Mouse (Mus musculus): ENCODE data around the gene Zfp53. TPM values are rescaled to one million over a fixed set of nuclear protein-coding genes. Genes with fewer than 3 reads are reported as not detected.
A peak's percentile ranks its signal among the peaks of the same experiment; 100 is the strongest.

Gene Zfp53
- polyA plus RNA-seq, 1 experiment from 2014 or later = 9.5 TPM

- WGBS = 20% methylated on average over 8 of the region's 8 CpGs
- Histone ChIP-seq H3K4me3 (replicated peaks) (peak overlapping the region; percentile 74), H3K4me2 (replicated peaks) (peak overlapping the region; percentile 67), H3K36me3 (0 out of 2 replicates have a peak, but pooled peaks cover 2% of the 10 kb centered on the region), H3K9ac (replicated peaks) (peak overlapping the region; percentile 81), H3K27me3 (no peaks in the 10 kb centered on the region), H3K27ac (no peak overlapping the region), H3K9me3 (no peaks in the 10 kb centered on the region), H3K4me1 (replicated peaks) (peaks cover 13% of the 10 kb centered on the region)
- ATAC-seq = no peak
These were observed 753 bp downstream of the Zfp53 start for GRCm38 (mm10) chr17:21489500-21490001.

GRCm38 (mm10) chr17:21501365-21501764 lies 12.6 kb downstream of the Zfp53 start:
- ATAC-seq = no peak
- Histone ChIP-seq H3K4me2 (replicated peaks) (no peak overlapping the region), H3K27ac (no peak overlapping the region), H3K4me3 (replicated peaks) (no peak overlapping the region), H3K9ac (replicated peaks) (no peak overlapping the region), H3K4me1 (replicated peaks) (no peaks in the 10 kb centered on the region), H3K27me3 (no peaks in the 10 kb centered on the region), H3K9me3 (no peaks in the 10 kb centered on the region), H3K36me3 (peaks cover 17% of the 10 kb centered on the region)
- 83% methylated on average over 1 of the region's 1 CpGs for WGBS

DNA sequence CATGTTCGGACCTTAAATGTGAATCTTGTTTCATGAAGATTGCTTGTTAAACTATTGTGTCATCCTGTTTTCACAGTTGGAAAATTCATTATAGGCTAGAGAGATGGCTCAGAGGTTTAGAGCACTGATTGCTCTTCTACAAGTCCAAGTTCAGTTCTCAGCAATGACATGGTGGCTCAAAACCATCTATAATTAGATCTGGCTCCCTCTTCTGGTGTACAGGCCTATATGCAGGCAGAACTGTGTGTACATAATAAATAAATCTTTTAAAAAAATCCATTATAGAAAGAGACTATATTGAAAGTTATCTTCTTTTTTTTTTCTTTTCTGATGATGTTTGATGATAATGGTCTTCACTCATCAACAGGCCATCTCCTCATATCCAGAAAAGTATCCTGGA lies 15.7 kb downstream of the Zfp53 start:
- 98% methylated on average over 1 of the region's 1 CpGs for WGBS
- ATAC-seq = no peak

GRCm38 (mm10) chr17:21506258-21506657 lies 17.5 kb downstream of the Zfp53 start:
- WGBS = over 99% methylated on average over 3 of the region's 3 CpGs

More for the DNA sequence above, 15.7 kb downstream of the Zfp53 start:
- no peaks in the 10 kb centered on the region for H3K4me1 ChIP-seq (replicated peaks)
- peaks cover 32% of the 10 kb centered on the region for H3K36me3 ChIP-seq
- H3K4me2 ChIP-seq (replicated peaks) = no peak overlapping the region
- no peak overlapping the region for H3K9ac ChIP-seq (replicated peaks)
- no peak overlapping the region for H3K4me3 ChIP-seq (replicated peaks)
- no peak overlapping the region for H3K27ac ChIP-seq
- no peaks in the 10 kb centered on the region for H3K27me3 ChIP-seq
- H3K9me3 ChIP-seq = no peaks in the 10 kb centered on the region

GRCm38 (mm10) chr17:21509756-21510155 lies 21.0 kb downstream of the Zfp53 start:
- Histone ChIP-seq H3K36me3 (peaks cover 39% of the 10 kb centered on the region), H3K9me3 (no peaks in the 10 kb centered on the region), H3K9ac (replicated peaks) (no peak overlapping the region), H3K27me3 (no peaks in the 10 kb centered on the region), H3K4me1 (replicated peaks) (no peaks in the 10 kb centered on the region), H3K27ac (no peak overlapping the region), H3K4me2 (replicated peaks) (no peak overlapping the region), H3K4me3 (replicated peaks) (no peak overlapping the region)
- ATAC-seq = no peak

More at GRCm38 (mm10) chr17:21506258-21506657, 17.5 kb downstream of the Zfp53 start:
- H3K27ac ChIP-seq = no peak overlapping the region
- H3K36me3 ChIP-seq = peaks cover 34% of the 10 kb centered on the region
- H3K4me2 ChIP-seq (replicated peaks) = no peak overlapping the region
- no peaks in the 10 kb centered on the region for H3K4me1 ChIP-seq (replicated peaks)
- H3K4me3 ChIP-seq (replicated peaks) = no peak overlapping the region
- no peak overlapping the region for H3K9ac ChIP-seq (replicated peaks)
- ATAC-seq = no peak
- no peaks in the 10 kb centered on the region for H3K9me3 ChIP-seq
- H3K27me3 ChIP-seq = no peaks in the 10 kb centered on the region

DNA sequence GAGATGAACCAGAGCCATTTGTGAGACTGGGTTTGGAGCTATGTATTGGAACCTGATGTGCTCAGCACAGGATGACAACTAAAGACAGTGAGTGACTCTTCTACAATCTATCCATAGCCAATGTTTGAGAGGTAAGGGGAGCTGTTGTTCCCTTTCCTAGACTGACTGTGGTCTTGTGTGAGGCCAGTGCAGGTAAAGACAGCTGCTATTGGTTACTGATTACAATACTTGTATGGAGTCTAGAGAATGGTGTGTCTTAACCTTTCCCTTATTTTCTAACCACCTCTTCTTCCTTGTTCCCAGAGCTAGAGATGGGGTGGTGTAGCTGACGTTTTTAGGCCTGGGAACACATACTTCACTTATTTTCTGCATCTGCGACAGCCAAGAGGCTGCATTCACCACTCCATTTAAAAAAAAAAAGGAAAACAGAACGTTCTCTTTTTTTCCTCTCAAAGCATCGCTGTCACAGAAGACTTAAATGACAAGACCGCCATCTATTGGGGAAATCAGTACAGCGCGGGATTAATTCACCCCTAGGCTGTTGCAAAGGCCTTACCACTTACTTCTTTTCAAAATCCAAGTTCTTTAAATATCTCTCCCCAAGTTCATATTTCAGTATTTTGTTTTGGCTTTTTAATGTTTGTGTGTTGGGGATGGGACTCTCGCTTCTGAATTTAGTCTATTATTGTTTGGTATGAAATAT lies 26.8 kb downstream of the Zfp53 start:
- peak overlapping the region; percentile 79 for H3K4me2 ChIP-seq (replicated peaks)
- peaks cover 8% of the 10 kb centered on the region; the same call in 1 of the 2 replicates for H3K36me3 ChIP-seq
- peak; percentile 55 for ATAC-seq
- peaks cover 12% of the 10 kb centered on the region for H3K4me1 ChIP-seq (replicated peaks)
- H3K9me3 ChIP-seq = no peaks in the 10 kb centered on the region
- no peaks in the 10 kb centered on the region for H3K27me3 ChIP-seq
- H3K9ac ChIP-seq (replicated peaks) = peak overlapping the region; percentile 57
- peak overlapping the region; percentile 60 for H3K4me3 ChIP-seq (replicated peaks)
- 2% methylated on average over 8 of the region's 8 CpGs for WGBS
- H3K27ac ChIP-seq = peak overlapping the region; percentile 58

- H3K36me3 ChIP-seq = 0 out of 2 replicates have a peak, but pooled peaks cover 5% of the 10 kb centered on the region
- peaks cover 12% of the 10 kb centered on the region for H3K4me1 ChIP-seq (replicated peaks)
- peak overlapping the region; percentile 79 for H3K4me2 ChIP-seq (replicated peaks)
- peak overlapping the region; percentile 60 for H3K4me3 ChIP-seq (replicated peaks)
- H3K9me3 ChIP-seq = no peaks in the 10 kb centered on the region
- peak overlapping the region; percentile 56 for H3K9ac ChIP-seq (replicated peaks)
- H3K27ac ChIP-seq = peak overlapping the region; percentile 81
- under 1% methylated on average over 37 of the region's 37 CpGs for WGBS
- no peaks in the 10 kb centered on the region for H3K27me3 ChIP-seq
- peak; percentile 92 for ATAC-seq
These were observed 27.7 kb downstream of the Zfp53 start for GRCm38 (mm10) chr17:21516201-21517129.

DNA sequence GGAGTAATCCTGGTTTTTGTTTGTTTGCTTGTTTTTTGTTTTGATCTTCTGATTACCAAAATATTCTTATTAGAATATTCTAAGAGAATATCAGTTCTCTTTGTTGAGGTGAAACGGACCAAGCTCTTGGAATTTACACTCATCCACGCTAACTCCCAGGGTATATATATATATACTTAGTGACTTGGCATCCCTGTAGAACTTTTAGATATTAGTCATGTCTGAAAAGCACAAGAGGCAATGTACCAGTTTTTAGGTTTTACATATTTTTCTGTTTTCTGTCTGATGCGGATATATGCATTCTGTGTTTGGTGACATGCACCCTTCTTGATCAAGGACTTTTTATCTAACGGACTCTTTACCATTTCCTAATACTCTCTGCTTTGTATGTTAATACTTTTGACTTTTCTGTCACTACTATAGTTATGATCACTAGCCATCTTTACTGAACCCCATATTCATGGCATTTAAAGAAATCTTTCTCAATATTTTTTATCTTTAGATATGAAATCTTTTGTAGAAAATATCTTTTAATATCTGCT lies 28.4 kb downstream of the Zfp53 start:
- peaks cover 12% of the 10 kb centered on the region for H3K4me1 ChIP-seq (replicated peaks)

GRCm38 (mm10) chr17:21526270-21526669 lies 37.5 kb downstream of the Zfp53 start:
- ATAC-seq = no peak
- Histone ChIP-seq H3K4me1 (replicated peaks) (0 out of 2 replicates have a peak, but pooled peaks cover 5% of the 10 kb centered on the region), H3K9me3 (no peaks in the 10 kb centered on the region), H3K4me3 (replicated peaks) (no peak overlapping the region), H3K4me2 (replicated peaks) (no peak overlapping the region), H3K27me3 (no peaks in the 10 kb centered on the region), H3K9ac (replicated peaks) (no peak overlapping the region), H3K36me3 (no peaks in the 10 kb centered on the region), H3K27ac (no peak overlapping the region)

More for the DNA sequence above, 28.4 kb downstream of the Zfp53 start:
- Histone ChIP-seq H3K4me3 (replicated peaks) (peak overlapping the region; percentile 60), H3K27ac (peak overlapping the region; percentile 81; the same call in 1 of the 2 replicates), H3K27me3 (no peaks in the 10 kb centered on the region), H3K9ac (replicated peaks) (peak overlapping the region; percentile 56), H3K36me3 (0 out of 2 replicates have a peak, but pooled peaks cover 2% of the 10 kb centered on the region), H3K4me2 (replicated peaks) (peak overlapping the region; percentile 79), H3K9me3 (no peaks in the 10 kb centered on the region)
- 42% methylated on average over 4 of the region's 4 CpGs for WGBS
- peak; percentile 28 for ATAC-seq

DNA sequence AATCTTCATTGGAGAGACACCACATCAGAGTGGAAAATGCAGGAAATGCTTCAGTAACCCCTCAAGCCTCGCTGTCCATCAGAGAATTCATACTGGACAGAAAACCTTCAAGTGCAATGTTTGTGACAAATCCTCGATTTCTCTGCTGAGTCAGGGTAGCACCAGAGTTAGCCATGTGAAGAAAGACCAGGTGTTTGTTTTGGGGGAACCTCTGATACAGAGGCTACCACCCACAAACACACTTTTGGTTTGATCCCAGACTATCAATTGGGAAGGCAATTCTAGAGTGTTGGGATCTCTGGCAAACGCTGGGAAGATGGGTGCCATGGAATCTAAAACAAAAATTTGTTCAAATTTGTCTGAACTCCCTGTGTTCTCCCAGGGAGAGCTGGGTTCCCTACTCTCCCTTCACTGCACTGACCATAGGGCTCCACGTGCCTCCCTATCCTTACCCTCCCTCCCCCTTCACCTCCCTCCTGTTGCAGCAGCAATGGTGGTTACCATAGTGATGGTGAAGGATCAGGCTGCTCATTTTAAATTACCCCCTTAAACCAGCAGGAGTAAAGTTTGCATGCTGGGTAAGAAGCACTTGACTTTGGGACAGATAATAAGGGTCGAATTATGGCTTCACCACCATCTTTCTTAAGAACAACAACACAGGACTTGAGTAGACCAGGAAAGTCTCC lies 42.0 kb downstream of the Zfp53 start:
- no peak for ATAC-seq
- H3K9ac ChIP-seq (replicated peaks) = no peak overlapping the region
- no peaks in the 10 kb centered on the region for H3K36me3 ChIP-seq
- H3K4me2 ChIP-seq (replicated peaks) = no peak overlapping the region
- no peaks in the 10 kb centered on the region for H3K9me3 ChIP-seq
- H3K27ac ChIP-seq = no peak overlapping the region
- peaks cover 25% of the 10 kb centered on the region for H3K4me1 ChIP-seq (replicated peaks)
- WGBS = 65% methylated on average over 5 of the region's 5 CpGs
- H3K4me3 ChIP-seq (replicated peaks) = no peak overlapping the region
- H3K27me3 ChIP-seq = no peaks in the 10 kb centered on the region

GRCm38 (mm10) chr17:21531621-21532020 lies 42.8 kb downstream of the Zfp53 start:
- H3K27me3 ChIP-seq = no peaks in the 10 kb centered on the region
- H3K27ac ChIP-seq = peak overlapping the region; percentile 91
- peaks cover 26% of the 10 kb centered on the region for H3K4me1 ChIP-seq (replicated peaks)
- peak overlapping the region; percentile 92 for H3K9ac ChIP-seq (replicated peaks)
- peak overlapping the region; percentile 86 for H3K4me3 ChIP-seq (replicated peaks)
- H3K4me2 ChIP-seq (replicated peaks) = peak overlapping the region; percentile 69
- 77% methylated on average over 5 of the region's 5 CpGs for WGBS
- no peaks in the 10 kb centered on the region for H3K9me3 ChIP-seq
- peak; percentile 1; the same call in 1 of the 2 replicates for ATAC-seq
- H3K36me3 ChIP-seq = no peaks in the 10 kb centered on the region
